Mouse (Mus musculus) C2C12 (cell line): ENCODE results near the gene Sema5b. TPM values are rescaled to one million over a fixed set of nuclear protein-coding genes. Genes with fewer than 3 reads are reported as not detected.

Experiments used
- H3K27me3 ChIP-seq: one replicate; pipeline ENCODE4 v1.6.1; 2011; ENCODE audit not compliant: control insufficient read depth, insufficient read depth, insufficient read length
- H3K36me3 ChIP-seq: one replicate; pipeline ENCODE4 v1.6.1; 2011; ENCODE audit not compliant: control insufficient read depth, insufficient read depth
- H3K4me3 ChIP-seq: one replicate; pipeline ENCODE4 v1.5.1; 2011; ENCODE audit warnings: mild to moderate bottlenecking, control low read depth; ENCODE audit not compliant: poor library complexity, insufficient read depth, severe bottlenecking
- H3K79me2 ChIP-seq: one replicate; pipeline ENCODE4 v1.6.1; 2011; ENCODE audit not compliant: control insufficient read depth, insufficient read depth
- H3K79me3 ChIP-seq: one replicate; pipeline ENCODE4 v1.6.1; 2011; ENCODE audit warnings: low read depth, control low read depth
- H3ac ChIP-seq: one replicate; pipeline ENCODE3; 2011; ENCODE audit warnings: low read depth; ENCODE audit not compliant: control insufficient read depth, insufficient read length
- CEBPB ChIP-seq: IDR thresholded peaks from one replicate; pipeline ENCODE4 v1.6.1; 2011; ENCODE audit warnings: low read depth, mild to moderate bottlenecking, control low read depth, moderate library complexity
- CTCF ChIP-seq: IDR thresholded peaks from one replicate; pipeline ENCODE4 v1.5.1; 2011; ENCODE audit not compliant: control insufficient read depth, insufficient read depth, insufficient read length
- FOSL1 ChIP-seq: IDR thresholded peaks from one replicate; pipeline ENCODE4 v1.8.0; 2011; ENCODE audit warnings: mild to moderate bottlenecking, low read length; ENCODE audit not compliant: poor library complexity, insufficient read depth, severe bottlenecking
- MAX ChIP-seq: IDR thresholded peaks from one replicate; pipeline ENCODE4 v1.6.1; 2011; ENCODE audit warnings: mild to moderate bottlenecking, control low read depth
- MYOD1 ChIP-seq: IDR thresholded peaks from one replicate; pipeline ENCODE4 v1.6.1; 2011; ENCODE audit warnings: low read depth; ENCODE audit not compliant: control insufficient read depth, insufficient read length
- MYOG ChIP-seq: IDR thresholded peaks from one replicate; pipeline ENCODE4 v1.6.1; 2011; ENCODE audit not compliant: control insufficient read depth, insufficient read length; ENCODE audit errors: extremely low read depth
- USF1 ChIP-seq: IDR thresholded peaks from one replicate; pipeline ENCODE4 v1.6.1; 2011; ENCODE audit warnings: low read depth, mild to moderate bottlenecking, control low read depth, moderate library complexity
- polyA plus RNA-seq: library from polyadenylated mRNA; unstranded; fragments of >200 nt; fragmentation: generic; extraction: Trizol; gene quantifications from one replicate; pipeline ENCODE4 v1.2.1, GENCODE M21; 2012; ENCODE audit warnings: missing spikeins

The Sema5b gene
- polyA plus RNA-seq, 1 experiment = not detected

- no peaks in the 10 kb centered on the region for H3K36me3 ChIP-seq
- no peak overlapping the region for H3ac ChIP-seq
- no peaks in the 10 kb centered on the region for H3K79me3 ChIP-seq
- H3K27me3 ChIP-seq = peaks cover 17% of the 10 kb centered on the region
- H3K79me2 ChIP-seq = no peaks in the 10 kb centered on the region
- no peak for TF ChIP-seq MAX
- TF ChIP-seq FOSL1 = no peak
- no peak for TF ChIP-seq MYOD1
- TF ChIP-seq USF1 = no peak
- no peak for TF ChIP-seq CEBPB
- no peak for TF ChIP-seq MYOG
- TF ChIP-seq CTCF = no peak
- no peak overlapping the region for H3K4me3 ChIP-seq
These were observed 84.5 kb downstream of the Sema5b start for GRCm38 (mm10) chr16:35625286-35626020.

GRCm38 (mm10) chr16:35627992-35628607 lies 87.2 kb downstream of the Sema5b start:
- Histone ChIP-seq H3K79me3 (no peaks in the 10 kb centered on the region), H3K27me3 (peaks cover 19% of the 10 kb centered on the region), H3K4me3 (no peak overlapping the region), H3K36me3 (no peaks in the 10 kb centered on the region), H3K79me2 (no peaks in the 10 kb centered on the region), H3ac (no peak overlapping the region)
- no peak for TF ChIP-seq MYOG
- no peak for TF ChIP-seq FOSL1
- TF ChIP-seq MYOD1 = no peak
- TF ChIP-seq MAX = no peak
- peak; percentile 77 for TF ChIP-seq CTCF
- no peak for TF ChIP-seq USF1

- Histone ChIP-seq H3K79me3 (no peaks in the 10 kb centered on the region), H3K79me2 (no peaks in the 10 kb centered on the region), H3ac (no peak overlapping the region), H3K4me3 (no peak overlapping the region), H3K27me3 (peaks cover 9% of the 10 kb centered on the region), H3K36me3 (no peaks in the 10 kb centered on the region)
- TF ChIP-seq CEBPB (no peak), MYOG (no peak), CTCF (no peak), MAX (no peak), MYOD1 (no peak), FOSL1 (no peak), USF1 (no peak)
These were observed 89.7 kb downstream of the Sema5b start for GRCm38 (mm10) chr16:35630470-35631183.

GRCm38 (mm10) chr16:35633058-35633457 lies 92.1 kb downstream of the Sema5b start:
- H3K36me3 ChIP-seq = no peaks in the 10 kb centered on the region
- no peaks in the 10 kb centered on the region for H3K79me3 ChIP-seq
- no peak overlapping the region for H3ac ChIP-seq
- peaks cover 9% of the 10 kb centered on the region for H3K27me3 ChIP-seq
- H3K4me3 ChIP-seq = no peak overlapping the region
- H3K79me2 ChIP-seq = no peaks in the 10 kb centered on the region
- TF ChIP-seq USF1 (no peak), CEBPB (no peak), CTCF (no peak), FOSL1 (no peak), MAX (no peak), MYOD1 (no peak), MYOG (no peak)

GRCm38 (mm10) chr16:35634971-35635370 lies 94.0 kb downstream of the Sema5b start:
- no peak for TF ChIP-seq MYOG
- TF ChIP-seq FOSL1 = no peak
- TF ChIP-seq MAX = no peak
- no peak for TF ChIP-seq USF1
- no peak for TF ChIP-seq CEBPB
- TF ChIP-seq MYOD1 = no peak
- TF ChIP-seq CTCF = no peak
- no peak overlapping the region for H3K4me3 ChIP-seq
- H3K79me2 ChIP-seq = no peaks in the 10 kb centered on the region
- H3K27me3 ChIP-seq = peaks cover 12% of the 10 kb centered on the region
- no peaks in the 10 kb centered on the region for H3K36me3 ChIP-seq
- no peaks in the 10 kb centered on the region for H3K79me3 ChIP-seq
- H3ac ChIP-seq = no peak overlapping the region
